Mouse (Mus musculus) forebrain, postnatal 0 days (tissue): ENCODE results near the gene Uqcr11. TPM values are rescaled to one million over a fixed set of nuclear protein-coding genes. Genes with fewer than 3 reads are reported as not detected.
A peak's percentile ranks its signal among the peaks of the same experiment; 100 is the strongest.

Experiments
- ATAC-seq: fragments of 200-750 bp; cut with Nextera tagmentation; 2 replicates; pipeline ENCODE4 v1.8.0; 2017; ENCODE audit warnings: mild to moderate bottlenecking, moderate library complexity
- DNase-seq: peaks from one replicate; pipeline ENCODE4 v3.0.0-alpha.2; 2015
- H3K27ac ChIP-seq: fragments of 300-500 bp; sonication (generic); 2 replicates; pipeline ENCODE4 v1.5.1; 2014; ENCODE audit warnings: low read depth, mild to moderate bottlenecking, antibody characterized with exemption, low read length, moderate library complexity, mixed read lengths
- H3K27me3 ChIP-seq: fragments of 300-500 bp; sonication (generic); 2 replicates; pipeline ENCODE4 v1.6.1; 2014; ENCODE audit warnings: mild to moderate bottlenecking, low read length, mixed read lengths; ENCODE audit not compliant: insufficient read depth
- H3K36me3 ChIP-seq: fragments of 300-500 bp; sonication (generic); 2 replicates; pipeline ENCODE4 v1.6.1; 2014; ENCODE audit warnings: mild to moderate bottlenecking, moderate library complexity; ENCODE audit not compliant: insufficient read depth
- H3K4me1 ChIP-seq: fragments of 300-500 bp; sonication (generic); 2 replicates; pipeline ENCODE4 v1.6.1; 2014; ENCODE audit warnings: antibody characterized with exemption; ENCODE audit not compliant: insufficient read depth
- H3K4me2 ChIP-seq: fragments of 300-500 bp; sonication (generic); 2 replicates; pipeline ENCODE4 v1.6.1; 2014; ENCODE audit warnings: low read depth, mild to moderate bottlenecking, moderate library complexity
- H3K4me3 ChIP-seq: fragments of 300-500 bp; sonication (generic); 2 replicates; pipeline ENCODE4 v1.5.1; 2014; ENCODE audit warnings: low read depth, low read length, mixed read lengths
- H3K9ac ChIP-seq: fragments of 300-500 bp; sonication (generic); 2 replicates; pipeline ENCODE4 v1.6.1; 2014; ENCODE audit warnings: mild to moderate bottlenecking
- H3K9me3 ChIP-seq: fragments of 300-500 bp; sonication (generic); 2 replicates; pipeline ENCODE4 v1.6.1; 2016; ENCODE audit warnings: low read length
- CTCF ChIP-seq: sonication (generic); IDR thresholded peaks from 2 replicates; pipeline ENCODE4 v1.5.1; 2016; ENCODE audit warnings: antibody characterized with exemption, control low read depth, low read depth
- WGBS: fragments of 180-500 bp; shearing (Covaris S2); extraction: QIAGEN DNeasy Blood & Tissue Kit; methylation state at CpG from one replicate; pipeline ENCODE4 v1.1.7; 2014; 5-methylcytosine and 5-hydroxymethylcytosine counted together
- polyA plus RNA-seq: library from polyadenylated mRNA; unstranded; fragments of >200 nt; fragmentation: Nextera tagmentation; extraction: Ambion mirVana; gene quantifications from 2 replicates; pipeline ENCODE4 v1.2.1, GENCODE M21; 2015
- total RNA-seq: library from RNA; depleted of rRNA; stranded (reverse); fragments of >200 nt; gene quantifications from 2 replicates; pipeline ENCODE4 v1.2.3, GENCODE M21; 2014; rRNA removed

The Uqcr11 gene
- 230 and 424 TPM in 2 replicates for total RNA-seq
- 688 and 881 TPM in 2 replicates for polyA plus RNA-seq

- Histone ChIP-seq H3K36me3 (peaks cover 55% of the 10 kb centered on the region), H3K9ac (peak within 1 kb of the TSS; percentile 83), H3K4me3 (peak within 1 kb of the TSS; percentile 84), H3K4me1 (peaks cover 8% of the 10 kb centered on the region), H3K4me2 (peak within 1 kb of the TSS; percentile 88), H3K27ac (peak within 1 kb of the TSS; percentile 83), H3K27me3 (no peaks in the 10 kb centered on the region), H3K9me3 (no peaks in the 10 kb centered on the region)
- no peak for TF ChIP-seq CTCF
- WGBS, result 2% methylated on average over 27 of the region's 27 CpGs
- ATAC-seq (peak; percentile 94), DNase-seq (peak; percentile 95)
These were observed at the start of gene Uqcr11 for GRCm38 (mm10) chr10:80406684-80407501. Uqcr11 (minus strand) TSS chr10:80406830.

- Histone ChIP-seq H3K9ac (no peak overlapping the region), H3K4me3 (no peak overlapping the region), H3K4me2 (no peak overlapping the region), H3K27me3 (no peaks in the 10 kb centered on the region; the same call in 1 of the 2 replicates), H3K36me3 (no peaks in the 10 kb centered on the region), H3K27ac (no peak overlapping the region), H3K4me1 (no peaks in the 10 kb centered on the region), H3K9me3 (no peaks in the 10 kb centered on the region)
- no peak for TF ChIP-seq CTCF
- WGBS, result 78% methylated on average over 5 of the region's 5 CpGs
- ATAC-seq, result no peak
- no peak for DNase-seq
These were observed 49.1 kb upstream of the Uqcr11 start for GRCm38 (mm10) chr10:80455697-80456096.

GRCm38 (mm10) chr10:80454781-80455180 lies 48.2 kb upstream of the Uqcr11 start:
- ATAC-seq, result no peak
- Histone ChIP-seq H3K4me2 (no peak overlapping the region), H3K9me3 (no peaks in the 10 kb centered on the region), H3K9ac (no peak overlapping the region), H3K36me3 (no peaks in the 10 kb centered on the region), H3K27me3 (no peaks in the 10 kb centered on the region; the same call in 1 of the 2 replicates), H3K4me1 (no peaks in the 10 kb centered on the region), H3K4me3 (no peak overlapping the region), H3K27ac (no peak overlapping the region)
- no peak for DNase-seq
- no peak for TF ChIP-seq CTCF
- WGBS, result 88% methylated on average over 5 of the region's 5 CpGs

- Histone ChIP-seq H3K4me2 (no peak overlapping the region), H3K9me3 (no peaks in the 10 kb centered on the region), H3K27me3 (no peaks in the 10 kb centered on the region; the same call in 1 of the 2 replicates), H3K27ac (no peak overlapping the region), H3K4me3 (no peak overlapping the region), H3K36me3 (no peaks in the 10 kb centered on the region), H3K4me1 (no peaks in the 10 kb centered on the region), H3K9ac (no peak overlapping the region)
- DNase-seq (no peak), ATAC-seq (no peak)
- WGBS, result 82% methylated on average over 10 of the region's 10 CpGs
- TF ChIP-seq CTCF, result no peak
These were observed 47.0 kb upstream of the Uqcr11 start for GRCm38 (mm10) chr10:80453601-80454000.

GRCm38 (mm10) chr10:80450599-80450998 lies 44.0 kb upstream of the Uqcr11 start:
- ATAC-seq (no peak), DNase-seq (no peak)
- no peak overlapping the region for H3K27ac ChIP-seq
- H3K9ac ChIP-seq, result no peak overlapping the region
- H3K36me3 ChIP-seq, result no peaks in the 10 kb centered on the region
- no peak overlapping the region for H3K4me2 ChIP-seq
- 0 out of 2 replicates have a peak, but pooled peaks cover 2% of the 10 kb centered on the region for H3K4me1 ChIP-seq
- 11% methylated on average over 6 of the region's 6 CpGs for WGBS
- TF ChIP-seq CTCF, result no peak
- H3K27me3 ChIP-seq, result no peaks in the 10 kb centered on the region; the same call in 1 of the 2 replicates
- no peak overlapping the region for H3K4me3 ChIP-seq
- no peaks in the 10 kb centered on the region for H3K9me3 ChIP-seq

GRCm38 (mm10) chr10:80445898-80446601 lies 39.4 kb upstream of the Uqcr11 start:
- peak; percentile 99 for TF ChIP-seq CTCF
- Histone ChIP-seq H3K4me1 (0 out of 2 replicates have a peak, but pooled peaks cover 2% of the 10 kb centered on the region), H3K27me3 (no peaks in the 10 kb centered on the region; the same call in 1 of the 2 replicates), H3K4me2 (peak overlapping the region; percentile 42), H3K9me3 (no peaks in the 10 kb centered on the region), H3K27ac (no peak overlapping the region), H3K36me3 (no peaks in the 10 kb centered on the region), H3K4me3 (peak overlapping the region; percentile 14; the same call in 1 of the 2 replicates), H3K9ac (no peak overlapping the region)
- WGBS, result 6% methylated on average over 26 of the region's 26 CpGs
- peak; percentile 96 for ATAC-seq
- DNase-seq, result peak; percentile 93

GRCm38 (mm10) chr10:80445052-80445451 lies 38.4 kb upstream of the Uqcr11 start:
- TF ChIP-seq CTCF, result no peak
- H3K9me3 ChIP-seq, result no peaks in the 10 kb centered on the region
- DNase-seq (no peak), ATAC-seq (no peak)
- no peaks in the 10 kb centered on the region for H3K36me3 ChIP-seq
- no peaks in the 10 kb centered on the region; the same call in 1 of the 2 replicates for H3K27me3 ChIP-seq
- H3K9ac ChIP-seq, result no peak overlapping the region
- WGBS, result 38% methylated on average over 1 of the region's 1 CpGs
- 0 out of 2 replicates have a peak, but pooled peaks cover 2% of the 10 kb centered on the region for H3K4me1 ChIP-seq
- H3K4me3 ChIP-seq, result no peak overlapping the region
- H3K4me2 ChIP-seq, result no peak overlapping the region
- H3K27ac ChIP-seq, result no peak overlapping the region
